Mouse (Mus musculus): ENCODE results near the gene Wtap.
"Not testable (repeated sequence)": the region's sequence is repeated elsewhere in the genome, so short reads cannot be mapped to it uniquely, and the experiment has no call there.

The Wtap gene

GRCm38 (mm10) chr17:12960331-12960873 is 33.6 kb downstream of the Wtap start, which contains the start of gene Acat2:
Gene Acat2, minus strand, starts transcription at chr17:12960747.
- peak; percentile 91 for DNase-seq (ENCODE audit: low spot score)

GRCm38 (mm10) chr17:12959377-12959776 is 34.6 kb downstream of the Wtap start:
- not testable (repeated sequence) for DNase-seq (ENCODE audit: low spot score)

GRCm38 (mm10) chr17:12956664-12957063 is 37.3 kb downstream of the Wtap start:
- DNase-seq (ENCODE audit: low spot score), result no peak

DNA sequence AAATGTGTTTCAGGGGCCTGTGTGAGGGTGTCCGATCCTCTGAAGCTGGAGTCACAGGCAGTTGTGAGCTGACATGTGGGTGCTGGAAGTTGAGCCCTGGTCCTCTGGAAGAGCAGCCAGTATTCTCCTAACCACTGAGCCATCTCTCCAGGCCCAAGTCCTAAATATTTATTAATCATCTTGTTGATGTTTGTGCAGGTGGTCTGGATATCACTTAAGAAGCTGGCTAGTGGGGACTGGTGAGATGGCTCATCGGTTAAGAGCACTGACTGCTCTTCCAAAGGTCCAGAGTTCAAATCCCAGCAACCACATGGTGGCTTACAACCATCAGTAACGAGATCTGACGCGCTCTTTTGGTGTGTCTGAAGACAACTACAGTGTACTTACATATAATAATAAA is 44.3 kb downstream of the Wtap start:
- no peak for DNase-seq (ENCODE audit: low spot score)

- DNase-seq (ENCODE audit: low spot score), result no peak
These were observed 51.4 kb downstream of the Wtap start for GRCm38 (mm10) chr17:12942459-12943162.

- no peak for DNase-seq (ENCODE audit: low spot score)
These were observed 52.3 kb downstream of the Wtap start for GRCm38 (mm10) chr17:12941543-12942260.

GRCm38 (mm10) chr17:12940151-12940805 is 53.7 kb downstream of the Wtap start, which contains the start of gene Acat3:
Gene Acat3, minus strand, starts transcription at chr17:12940600.
- DNase-seq (ENCODE audit: low spot score), result no peak

GRCm38 (mm10) chr17:12939377-12940148 is 54.4 kb downstream of the Wtap start:
- DNase-seq (ENCODE audit: low spot score), result not testable (repeated sequence)

- no peak for DNase-seq (ENCODE audit: low spot score)
These were observed 55.9 kb downstream of the Wtap start for GRCm38 (mm10) chr17:12938077-12938476.

DNA sequence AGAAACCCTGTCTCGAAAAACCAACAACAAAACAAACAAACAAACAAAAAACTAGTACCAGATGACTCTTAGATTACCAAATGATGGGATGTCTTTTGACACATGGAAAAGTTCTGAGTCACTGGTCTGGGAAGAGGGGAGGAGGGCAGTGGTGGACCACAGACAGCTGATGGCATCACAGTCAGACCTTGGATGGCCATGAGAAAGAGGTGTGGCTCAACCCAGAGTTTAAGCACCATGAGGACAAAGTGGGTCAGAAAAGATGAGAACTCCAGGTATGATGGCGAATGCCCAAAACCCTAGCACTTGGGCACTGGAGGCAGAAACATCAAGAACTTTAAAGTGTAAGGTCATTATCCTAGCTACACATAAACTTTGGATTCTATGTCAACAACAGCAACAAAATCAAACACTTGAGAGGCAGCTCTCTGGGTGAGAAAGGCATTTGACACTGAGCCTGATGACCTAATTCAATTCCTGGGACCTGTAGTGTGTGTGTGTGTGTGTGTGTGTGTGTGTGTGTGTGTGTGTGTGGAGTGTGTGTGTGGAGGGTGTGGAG is 56.5 kb downstream of the Wtap start:
- no peak for DNase-seq (ENCODE audit: low spot score)

DNA sequence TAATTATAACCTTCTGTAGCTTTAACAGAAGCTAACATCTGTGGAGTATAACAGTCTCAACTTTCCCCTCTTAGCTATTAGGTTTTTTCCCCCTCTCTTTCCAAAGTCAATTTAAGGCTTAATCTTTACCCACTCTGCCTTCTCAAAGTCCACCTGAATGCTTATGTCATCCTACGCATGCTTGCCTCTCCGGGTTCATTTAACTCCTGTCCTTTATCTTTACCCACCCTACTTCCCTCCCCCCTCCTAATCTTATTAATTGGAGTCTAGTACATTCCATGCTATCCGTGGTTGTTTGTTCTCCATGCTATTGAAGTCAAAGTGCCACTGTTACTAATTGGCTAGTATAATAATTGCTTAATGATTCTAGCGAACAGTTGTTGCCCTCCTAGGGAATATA is 58.2 kb downstream of the Wtap start:
- no peak for DNase-seq (ENCODE audit: low spot score)

DNA sequence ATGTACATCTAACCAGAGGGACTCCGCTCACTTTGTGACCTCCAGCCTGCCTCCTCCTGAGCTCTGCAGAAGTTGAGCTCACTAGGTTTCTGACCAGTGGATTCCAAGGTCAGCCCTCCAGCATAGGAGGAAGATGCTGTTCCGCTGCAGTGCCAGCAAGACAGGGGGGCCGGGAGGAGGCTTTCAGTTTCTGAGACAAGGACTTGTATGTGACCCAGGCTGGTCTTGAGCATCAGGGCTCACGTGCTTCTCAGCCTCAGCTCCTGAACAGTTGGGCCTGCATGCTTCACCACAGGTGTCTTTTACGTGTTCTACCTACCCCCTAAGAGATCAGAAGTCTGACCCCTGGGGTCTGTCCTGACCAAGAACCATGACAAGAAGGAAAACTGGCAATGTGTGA is 62.4 kb downstream of the Wtap start:
- not testable (repeated sequence) for DNase-seq (ENCODE audit: low spot score)

GRCm38 (mm10) chr17:12925703-12926180 is 68.2 kb downstream of the Wtap start:
- no peak for DNase-seq (ENCODE audit: low spot score)

GRCm38 (mm10) chr17:12925001-12925400 is 69.0 kb downstream of the Wtap start:
- no peak for DNase-seq (ENCODE audit: low spot score)

DNA sequence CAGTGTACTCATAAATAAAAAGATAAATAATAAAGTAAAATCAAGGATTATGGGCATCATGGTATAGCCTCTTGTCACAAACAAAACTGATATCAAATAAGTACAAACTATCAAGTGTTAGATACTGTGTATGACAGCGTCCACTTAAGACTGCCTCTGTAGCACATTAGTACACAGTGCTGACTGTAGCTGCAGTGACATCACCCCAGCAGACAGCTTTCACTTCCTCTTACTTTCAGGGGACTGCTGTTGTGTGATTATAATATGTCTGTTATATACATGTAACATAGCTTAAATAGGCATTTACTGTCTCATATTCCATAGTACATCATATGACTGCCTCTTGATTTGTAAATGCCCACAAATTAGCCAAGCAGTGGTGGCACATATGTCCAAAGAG is 72.9 kb downstream of the Wtap start:
- DNase-seq (ENCODE audit: low spot score), result no peak
